Mouse (Mus musculus): ENCODE results near the gene Rhbdl3. TPM values are rescaled to one million over a fixed set of nuclear protein-coding genes. Genes with fewer than 3 reads are reported as not detected.
A peak's percentile ranks its signal among the peaks of the same experiment; 100 is the strongest.

Rhbdl3 gene
- polyA plus RNA-seq (2015; fragmentation: Nextera tagmentation; extraction: Ambion mirVana) = 1.9 and 3.1 TPM in 2 replicates

DNA sequence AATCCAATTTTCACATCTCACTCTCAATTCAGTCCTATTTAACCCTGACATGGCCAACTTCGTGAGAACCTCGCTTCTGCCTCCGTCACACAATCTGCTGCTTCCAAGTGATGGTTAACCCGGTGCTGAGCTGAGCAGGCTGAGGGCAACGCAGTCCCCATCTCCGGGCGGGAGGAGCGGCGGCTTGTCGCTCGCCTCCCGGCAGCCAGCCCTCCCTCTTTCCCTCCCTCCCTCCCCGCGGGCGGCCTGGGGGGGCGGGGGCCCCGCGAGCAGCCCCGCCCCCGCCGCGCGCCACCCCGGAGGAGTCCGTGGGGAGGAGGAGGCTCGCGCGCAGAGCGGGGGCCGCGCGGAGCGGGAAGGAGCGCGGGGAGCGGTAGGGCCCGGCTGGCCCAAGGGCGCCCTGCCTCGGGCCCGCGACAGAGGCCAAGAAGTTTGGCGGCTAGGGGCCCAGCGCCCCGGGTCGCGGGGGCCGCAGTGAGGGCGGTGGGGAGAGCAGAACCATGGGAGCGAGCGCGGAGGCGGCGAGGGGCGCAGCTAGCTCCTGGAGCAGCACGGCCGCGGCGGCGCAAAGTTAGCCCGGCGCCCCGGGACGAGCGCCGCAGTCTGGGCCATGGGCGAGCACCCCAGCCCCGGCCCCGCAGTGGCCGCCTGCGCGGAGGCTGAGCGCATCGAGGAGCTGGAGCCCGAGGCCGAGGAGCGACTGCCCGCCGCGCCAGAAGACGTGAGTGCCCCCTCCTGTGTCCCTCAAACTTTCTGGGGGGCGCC lies at the start of gene Rhbdl3:
Gene Rhbdl3 (plus strand): TSS at position 362 of the 765 bp plus-strand sequence.
- H3K9ac ChIP-seq (ENCODE audit: low read length) = peak within 1 kb of the TSS; percentile 76
- H3K27ac ChIP-seq (ENCODE audit: low read length) = peak within 1 kb of the TSS; percentile 20; the same call in 1 of the 2 replicates
- WGBS = under 1% methylated on average over 66 of the region's 81 CpGs
- peak within 1 kb of the TSS; percentile 72 for H3K4me3 ChIP-seq (ENCODE audit: low read length)
- H3K27me3 ChIP-seq (ENCODE audit: control insufficient read depth, insufficient read depth, low read length) = peaks cover 61% of the 10 kb centered on the region
- ATAC-seq (replicated peaks; ENCODE audit: extremely low read depth, insufficient read depth, low FRiP score) = peak; percentile 57
- peaks cover 21% of the 10 kb centered on the region for H3K4me1 ChIP-seq (ENCODE audit: control insufficient read depth, insufficient read depth, low read length)
- no peaks in the 10 kb centered on the region for H3K36me3 ChIP-seq (ENCODE audit: control insufficient read depth, insufficient read depth)
- H3K9me3 ChIP-seq (replicated peaks; ENCODE audit: control insufficient read depth, low read length) = peaks cover 3% of the 10 kb centered on the region; the same call in 1 of the 2 replicates
- peak within 1 kb of the TSS; percentile 99 for H3K4me2 ChIP-seq (ENCODE audit: low read depth, low read length)

DNA sequence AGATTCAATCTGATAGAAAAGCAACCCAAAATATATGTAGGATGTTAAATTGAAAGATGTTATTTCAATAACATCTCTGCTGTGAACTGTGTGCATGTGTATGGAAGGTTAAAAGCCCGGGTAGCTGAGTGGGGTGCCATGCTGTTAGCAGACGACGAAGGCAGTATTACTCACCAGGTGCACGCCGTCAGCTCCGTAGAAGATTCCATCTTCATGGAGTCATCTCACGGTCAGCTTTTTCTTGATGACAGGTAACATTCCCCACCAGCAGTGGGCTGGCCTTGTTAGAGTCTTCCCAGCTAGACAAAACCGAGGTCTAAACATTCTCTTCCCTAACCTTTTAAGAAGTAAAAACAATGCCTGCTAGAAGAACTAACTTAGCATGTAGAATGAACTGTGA lies 36.6 kb upstream of the Rhbdl3 start:
- ATAC-seq (replicated peaks; ENCODE audit: extremely low read depth, insufficient read depth, low FRiP score) = no peak
- WGBS = 57% methylated on average over 8 of the region's 8 CpGs
- Histone ChIP-seq H3K9me3 (replicated peaks; ENCODE audit: control insufficient read depth, low read length) (no peaks in the 10 kb centered on the region), H3K36me3 (ENCODE audit: control insufficient read depth, insufficient read depth) (peaks cover 33% of the 10 kb centered on the region), H3K27ac (ENCODE audit: low read length) (no peak overlapping the region), H3K9ac (ENCODE audit: low read length) (no peak overlapping the region), H3K4me1 (ENCODE audit: control insufficient read depth, insufficient read depth, low read length) (no peaks in the 10 kb centered on the region), H3K4me2 (ENCODE audit: low read depth, low read length) (no peak overlapping the region), H3K4me3 (ENCODE audit: low read length) (no peak overlapping the region), H3K27me3 (ENCODE audit: control insufficient read depth, insufficient read depth, low read length) (no peaks in the 10 kb centered on the region)

DNA sequence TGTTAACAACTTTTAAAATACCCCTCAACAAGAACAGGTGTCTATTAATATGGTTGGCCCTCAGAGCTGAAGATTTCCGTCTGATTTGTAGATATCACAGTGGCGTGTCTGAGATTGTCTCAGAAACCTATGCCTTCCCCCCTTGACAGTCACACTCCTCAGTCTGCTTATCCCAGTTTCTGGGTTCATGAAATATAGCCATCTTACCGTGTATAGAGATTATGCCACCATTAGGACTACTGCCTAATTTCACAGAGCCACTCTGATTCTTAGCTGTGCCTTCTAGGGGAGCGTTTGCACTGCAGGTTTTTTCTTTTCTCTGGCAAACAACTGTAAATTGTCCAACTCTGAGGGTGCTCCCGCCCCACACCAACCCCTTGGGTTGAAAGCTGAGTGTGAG lies 29.6 kb upstream of the Rhbdl3 start:
- Histone ChIP-seq H3K27ac (ENCODE audit: low read length) (no peak overlapping the region), H3K4me1 (ENCODE audit: control insufficient read depth, insufficient read depth, low read length) (no peaks in the 10 kb centered on the region), H3K27me3 (ENCODE audit: control insufficient read depth, insufficient read depth, low read length) (no peaks in the 10 kb centered on the region), H3K9me3 (replicated peaks; ENCODE audit: control insufficient read depth, low read length) (peaks cover 7% of the 10 kb centered on the region), H3K9ac (ENCODE audit: low read length) (no peak overlapping the region), H3K4me2 (ENCODE audit: low read depth, low read length) (no peak overlapping the region), H3K36me3 (ENCODE audit: control insufficient read depth, insufficient read depth) (peaks cover 4% of the 10 kb centered on the region), H3K4me3 (ENCODE audit: low read length) (no peak overlapping the region)
- WGBS = 77% methylated on average over 5 of the region's 5 CpGs
- no peak for ATAC-seq (replicated peaks; ENCODE audit: extremely low read depth, insufficient read depth, low FRiP score)

DNA sequence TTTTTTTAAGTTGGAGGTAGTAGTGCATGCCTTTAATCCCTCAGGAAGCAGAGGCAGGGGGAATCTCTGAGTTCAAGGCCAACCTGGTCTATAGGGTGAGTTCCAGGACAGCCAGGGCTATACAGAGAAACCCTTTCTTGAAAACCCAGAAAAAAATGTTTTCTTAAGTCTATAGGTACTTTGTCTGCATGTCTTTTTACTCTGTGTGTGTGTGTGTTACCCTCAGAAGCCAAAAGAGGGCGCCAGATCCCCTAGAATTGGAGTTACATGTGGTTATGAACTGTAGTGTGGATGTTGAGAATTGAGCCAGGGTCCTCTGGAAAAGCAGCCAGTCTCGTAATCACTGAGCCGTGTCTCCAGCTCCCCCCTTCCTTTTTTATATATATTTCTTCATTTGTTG lies 25.7 kb upstream of the Rhbdl3 start:
- Histone ChIP-seq H3K36me3 (ENCODE audit: control insufficient read depth, insufficient read depth) (no peaks in the 10 kb centered on the region), H3K27me3 (ENCODE audit: control insufficient read depth, insufficient read depth, low read length) (no peaks in the 10 kb centered on the region), H3K4me1 (ENCODE audit: control insufficient read depth, insufficient read depth, low read length) (no peaks in the 10 kb centered on the region), H3K4me2 (ENCODE audit: low read depth, low read length) (no peak overlapping the region), H3K9me3 (replicated peaks; ENCODE audit: control insufficient read depth, low read length) (peaks cover 7% of the 10 kb centered on the region), H3K4me3 (ENCODE audit: low read length) (no peak overlapping the region), H3K27ac (ENCODE audit: low read length) (no peak overlapping the region), H3K9ac (ENCODE audit: low read length) (no peak overlapping the region)
- ATAC-seq (replicated peaks; ENCODE audit: extremely low read depth, insufficient read depth, low FRiP score) = no peak
- WGBS = 52% methylated on average over 3 of the region's 3 CpGs

DNA sequence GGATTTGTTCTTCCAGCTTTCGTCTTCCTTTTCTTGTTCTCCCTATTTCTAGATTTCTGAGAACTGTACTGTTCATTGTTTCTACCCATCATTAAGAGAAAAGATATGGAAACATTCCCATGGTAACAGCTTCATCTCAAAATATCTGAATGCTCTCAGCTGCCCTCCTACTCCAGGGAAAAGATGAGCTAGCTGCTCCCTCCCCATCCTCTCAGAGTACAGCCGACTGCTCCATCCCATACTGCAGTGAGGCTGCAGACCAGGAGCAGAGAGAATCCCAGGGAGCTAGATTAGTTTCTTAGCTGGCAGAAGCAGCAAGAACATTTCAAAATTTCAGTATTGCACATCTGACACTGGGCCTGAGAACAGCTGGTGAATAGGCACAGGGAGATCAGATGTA lies 22.7 kb upstream of the Rhbdl3 start:
- Histone ChIP-seq H3K36me3 (ENCODE audit: control insufficient read depth, insufficient read depth) (no peaks in the 10 kb centered on the region), H3K4me1 (ENCODE audit: control insufficient read depth, insufficient read depth, low read length) (no peaks in the 10 kb centered on the region), H3K9ac (ENCODE audit: low read length) (no peak overlapping the region), H3K4me2 (ENCODE audit: low read depth, low read length) (no peak overlapping the region), H3K4me3 (ENCODE audit: low read length) (no peak overlapping the region), H3K9me3 (replicated peaks; ENCODE audit: control insufficient read depth, low read length) (peaks cover 7% of the 10 kb centered on the region), H3K27ac (ENCODE audit: low read length) (no peak overlapping the region), H3K27me3 (ENCODE audit: control insufficient read depth, insufficient read depth, low read length) (no peaks in the 10 kb centered on the region)
- no peak for ATAC-seq (replicated peaks; ENCODE audit: extremely low read depth, insufficient read depth, low FRiP score)
- WGBS = 65% methylated on average over 2 of the region's 2 CpGs

DNA sequence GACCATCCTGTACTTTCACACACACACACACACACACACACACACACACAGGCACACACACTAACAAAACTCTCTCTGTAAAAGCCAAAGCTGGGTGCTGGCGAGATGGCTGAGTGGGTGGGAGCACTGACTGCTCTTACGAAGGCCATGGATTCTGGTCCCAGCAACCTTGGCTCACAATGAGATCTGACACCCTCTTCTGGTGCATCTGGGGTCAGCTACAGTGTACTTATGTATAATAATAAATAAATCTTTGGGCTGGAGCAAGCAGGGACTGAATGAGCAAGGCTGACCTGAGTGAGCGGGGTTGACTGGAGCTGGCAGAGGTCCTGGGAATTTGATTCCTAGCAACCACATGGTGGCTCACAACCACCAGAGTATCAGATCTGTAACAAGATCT lies 16.9 kb upstream of the Rhbdl3 start:
- Histone ChIP-seq H3K4me2 (ENCODE audit: low read depth, low read length) (no peak overlapping the region), H3K36me3 (ENCODE audit: control insufficient read depth, insufficient read depth) (no peaks in the 10 kb centered on the region), H3K9ac (ENCODE audit: low read length) (no peak overlapping the region), H3K9me3 (replicated peaks; ENCODE audit: control insufficient read depth, low read length) (0 out of 2 replicates have a peak, but pooled peaks cover 2% of the 10 kb centered on the region), H3K4me1 (ENCODE audit: control insufficient read depth, insufficient read depth, low read length) (peaks cover 8% of the 10 kb centered on the region), H3K27me3 (ENCODE audit: control insufficient read depth, insufficient read depth, low read length) (no peaks in the 10 kb centered on the region), H3K4me3 (ENCODE audit: low read length) (no peak overlapping the region), H3K27ac (ENCODE audit: low read length) (no peak overlapping the region)
- 67% methylated on average over 3 of the region's 3 CpGs for WGBS
- ATAC-seq (replicated peaks; ENCODE audit: extremely low read depth, insufficient read depth, low FRiP score) = no peak

DNA sequence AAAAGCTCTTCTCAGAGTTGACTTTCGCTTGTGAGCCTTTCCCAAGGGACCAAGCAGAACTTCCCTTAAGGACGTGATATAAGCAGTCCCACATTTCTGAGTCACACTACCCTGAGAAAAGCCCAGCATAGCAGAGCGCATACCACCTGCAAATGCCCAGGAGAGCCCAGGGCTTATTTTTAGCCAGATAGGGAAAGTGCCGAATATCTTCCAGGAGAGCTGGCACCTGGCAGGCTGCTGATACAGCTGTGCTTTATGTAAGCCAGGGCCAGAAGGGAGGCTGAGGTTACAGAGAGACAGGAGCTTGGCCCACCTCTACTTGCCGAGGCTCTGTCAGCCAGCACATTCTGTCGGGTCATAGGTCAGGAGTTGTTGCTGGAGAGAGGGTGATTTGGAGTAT lies 16.1 kb upstream of the Rhbdl3 start:
- Histone ChIP-seq H3K4me1 (ENCODE audit: control insufficient read depth, insufficient read depth, low read length) (peaks cover 12% of the 10 kb centered on the region), H3K9ac (ENCODE audit: low read length) (0 out of 2 replicates have a peak overlapping the region, but pooled peaks have one; percentile 25), H3K27ac (ENCODE audit: low read length) (peak overlapping the region; percentile 74), H3K36me3 (ENCODE audit: control insufficient read depth, insufficient read depth) (no peaks in the 10 kb centered on the region), H3K27me3 (ENCODE audit: control insufficient read depth, insufficient read depth, low read length) (no peaks in the 10 kb centered on the region), H3K4me2 (ENCODE audit: low read depth, low read length) (peak overlapping the region; percentile 34; the same call in 1 of the 2 replicates), H3K4me3 (ENCODE audit: low read length) (no peak overlapping the region), H3K9me3 (replicated peaks; ENCODE audit: control insufficient read depth, low read length) (0 out of 2 replicates have a peak, but pooled peaks cover 2% of the 10 kb centered on the region)
- WGBS = 25% methylated on average over 6 of the region's 6 CpGs
- peak; percentile 59 for ATAC-seq (replicated peaks; ENCODE audit: extremely low read depth, insufficient read depth, low FRiP score)

DNA sequence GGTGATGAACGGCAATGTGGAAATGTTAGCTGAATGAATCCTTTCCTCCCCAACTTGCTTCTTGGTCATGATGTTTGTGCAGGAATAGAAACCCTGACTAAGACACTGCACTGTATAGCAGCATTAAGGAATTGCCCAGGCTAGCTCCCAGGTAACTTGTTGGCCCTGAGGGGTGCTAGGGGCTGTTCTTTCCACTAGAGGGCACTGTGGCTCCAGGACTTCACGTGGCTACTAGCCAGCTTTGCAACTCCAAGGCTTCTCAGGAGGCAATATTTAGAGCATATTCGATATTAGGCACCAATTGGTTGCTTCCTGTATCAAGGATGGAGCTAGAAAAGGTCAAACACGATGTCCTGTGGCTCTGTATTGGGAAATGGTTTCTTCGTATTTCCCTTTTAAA lies 13.6 kb upstream of the Rhbdl3 start:
- Histone ChIP-seq H3K36me3 (ENCODE audit: control insufficient read depth, insufficient read depth) (no peaks in the 10 kb centered on the region), H3K27ac (ENCODE audit: low read length) (no peak overlapping the region), H3K27me3 (ENCODE audit: control insufficient read depth, insufficient read depth, low read length) (no peaks in the 10 kb centered on the region), H3K4me3 (ENCODE audit: low read length) (no peak overlapping the region), H3K9ac (ENCODE audit: low read length) (no peak overlapping the region), H3K9me3 (replicated peaks; ENCODE audit: control insufficient read depth, low read length) (peaks cover 7% of the 10 kb centered on the region; the same call in 1 of the 2 replicates), H3K4me1 (ENCODE audit: control insufficient read depth, insufficient read depth, low read length) (peaks cover 20% of the 10 kb centered on the region), H3K4me2 (ENCODE audit: low read depth, low read length) (no peak overlapping the region)
- no peak for ATAC-seq (replicated peaks; ENCODE audit: extremely low read depth, insufficient read depth, low FRiP score)
- WGBS = 21% methylated on average over 5 of the region's 5 CpGs

DNA sequence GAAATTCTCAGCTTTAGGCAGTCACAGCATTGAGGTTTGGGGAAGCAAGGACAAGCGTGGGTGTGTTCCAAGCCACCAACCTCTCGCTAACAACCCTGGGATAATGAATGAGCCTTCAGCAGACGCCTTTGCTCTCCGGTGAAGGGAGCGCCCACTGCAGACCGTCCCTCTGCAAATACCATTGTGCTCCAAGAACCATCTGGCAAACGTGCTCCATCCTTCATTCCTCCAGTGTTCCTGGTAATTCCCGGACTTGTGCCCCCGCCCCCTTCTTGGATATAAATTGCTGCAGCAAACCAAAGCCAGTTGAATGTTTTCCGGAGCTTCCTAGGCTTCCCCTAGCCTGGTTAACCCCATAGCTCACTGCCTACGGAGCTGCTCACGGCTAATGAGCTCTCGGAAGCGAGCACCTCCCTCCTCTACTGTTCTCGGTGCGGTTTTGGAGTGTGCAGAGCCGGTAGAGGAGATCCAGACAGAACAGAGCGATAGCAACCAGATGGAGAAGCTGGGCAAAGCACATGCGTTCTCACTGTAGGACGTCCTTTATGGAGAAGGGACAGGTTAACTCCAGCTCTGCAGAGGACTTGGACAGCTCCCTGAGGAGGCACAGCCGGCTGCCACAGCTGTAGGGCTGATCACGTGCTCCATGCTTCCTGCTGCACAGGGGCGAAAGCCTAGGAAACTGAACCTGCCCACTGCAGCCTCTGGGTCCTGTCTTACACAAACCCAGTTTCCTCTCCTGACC lies 10.8 kb upstream of the Rhbdl3 start:
- H3K4me1 ChIP-seq (ENCODE audit: control insufficient read depth, insufficient read depth, low read length) = peaks cover 15% of the 10 kb centered on the region
- H3K9ac ChIP-seq (ENCODE audit: low read length) = no peak overlapping the region
- H3K4me3 ChIP-seq (ENCODE audit: low read length) = peak overlapping the region; percentile 33
- peaks cover 6% of the 10 kb centered on the region; the same call in 1 of the 2 replicates for H3K27me3 ChIP-seq (ENCODE audit: control insufficient read depth, insufficient read depth, low read length)
- H3K9me3 ChIP-seq (replicated peaks; ENCODE audit: control insufficient read depth, low read length) = peaks cover 7% of the 10 kb centered on the region; the same call in 1 of the 2 replicates
- H3K36me3 ChIP-seq (ENCODE audit: control insufficient read depth, insufficient read depth) = no peaks in the 10 kb centered on the region
- H3K4me2 ChIP-seq (ENCODE audit: low read depth, low read length) = peak overlapping the region; percentile 70
- ATAC-seq (replicated peaks; ENCODE audit: extremely low read depth, insufficient read depth, low FRiP score) = peak; percentile 82
- WGBS = 5% methylated on average over 23 of the region's 23 CpGs
- H3K27ac ChIP-seq (ENCODE audit: low read length) = no peak overlapping the region
